Mouse (Mus musculus) midbrain, embryonic 13.5 days (tissue): ENCODE results near the gene Pknox2. TPM values are rescaled to one million over a fixed set of nuclear protein-coding genes. Genes with fewer than 3 reads are reported as not detected.

Source experiments
- ATAC-seq: fragments of 200-750 bp; cut with Nextera tagmentation; 2 replicates; pipeline ENCODE4 v1.8.0; 2017; ENCODE audit warnings: mild to moderate bottlenecking, moderate TSS enrichment, moderate library complexity
- H3K27ac ChIP-seq: fragments of 300-500 bp; sonication (generic); 2 replicates; pipeline ENCODE4 v1.5.1; 2015; ENCODE audit warnings: inconsistent platforms, mild to moderate bottlenecking, moderate library complexity
- H3K27me3 ChIP-seq: fragments of 300-500 bp; sonication (generic); 2 replicates; pipeline ENCODE4 v1.6.1; 2015; ENCODE audit warnings: mild to moderate bottlenecking, inconsistent platforms
- H3K36me3 ChIP-seq: fragments of 300-500 bp; sonication (generic); 2 replicates; pipeline ENCODE4 v1.6.1; 2015; ENCODE audit warnings: mild to moderate bottlenecking, inconsistent platforms
- H3K4me1 ChIP-seq: fragments of 300-500 bp; sonication (generic); replicated peaks from 2 replicates; pipeline ENCODE4 v1.6.1; 2015; ENCODE audit warnings: inconsistent platforms
- H3K4me2 ChIP-seq: fragments of 300-500 bp; sonication (generic); replicated peaks from 2 replicates; pipeline ENCODE4 v1.6.1; 2015; ENCODE audit warnings: moderate library complexity, mild to moderate bottlenecking, inconsistent platforms
- H3K4me3 ChIP-seq: fragments of 300-500 bp; sonication (generic); replicated peaks from 2 replicates; pipeline ENCODE4 v1.5.1; 2015; ENCODE audit warnings: mild to moderate bottlenecking, inconsistent platforms
- H3K9ac ChIP-seq: fragments of 300-500 bp; sonication (generic); replicated peaks from 2 replicates; pipeline ENCODE4 v1.6.1; 2015; ENCODE audit warnings: mild to moderate bottlenecking, inconsistent platforms
- H3K9me3 ChIP-seq: fragments of 300-500 bp; sonication (generic); 2 replicates; pipeline ENCODE4 v1.6.1; 2016; ENCODE audit warnings: mild to moderate bottlenecking, inconsistent platforms
- WGBS: fragments of 180-500 bp; shearing (Covaris S2); methylation state at CpG from one replicate; pipeline ENCODE4 v1.1.7; 2015; 5-methylcytosine and 5-hydroxymethylcytosine counted together
- polyA plus RNA-seq: library from polyadenylated mRNA; unstranded; fragments of >200 nt; fragmentation: Nextera tagmentation; extraction: Ambion mirVana; gene quantifications from 2 replicates; pipeline ENCODE4 v1.2.1, GENCODE M21; 2015

Gene Pknox2
- polyA plus RNA-seq, 1 experiment from 2014 or later, result 33.1 TPM

DNA sequence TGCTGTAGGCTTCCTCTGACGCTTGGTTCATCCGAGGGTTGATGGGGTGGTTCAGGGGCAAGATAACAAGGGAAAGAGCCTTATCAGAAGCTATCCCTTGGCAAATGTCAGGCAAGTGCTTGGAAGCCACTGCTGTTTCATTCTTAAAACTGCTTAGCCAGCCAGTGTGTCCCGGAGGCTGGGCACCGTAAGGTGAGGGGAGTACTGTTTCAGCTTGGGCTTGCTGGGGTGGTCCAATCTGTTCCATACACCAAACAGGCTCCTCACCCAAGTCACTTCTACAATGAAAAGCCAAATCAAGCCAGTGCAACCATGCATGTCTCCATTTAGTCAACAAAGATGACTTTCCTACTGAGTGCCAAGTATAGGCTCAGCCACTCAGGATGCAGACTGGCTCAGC is 679 bp upstream of the Pknox2 start:
- no peak for ATAC-seq
- Histone ChIP-seq H3K27me3 (no peaks in the 10 kb centered on the region), H3K36me3 (no peaks in the 10 kb centered on the region), H3K4me2 (no peak overlapping the region), H3K27ac (0 out of 2 replicates have a peak overlapping the region, but pooled peaks have one; percentile 27), H3K9me3 (no peaks in the 10 kb centered on the region), H3K4me1 (peaks cover 33% of the 10 kb centered on the region), H3K4me3 (no peak overlapping the region), H3K9ac (0 out of 2 replicates have a peak overlapping the region, but pooled peaks have one; percentile 37)
- WGBS, result 36% methylated on average over 4 of the region's 4 CpGs

DNA sequence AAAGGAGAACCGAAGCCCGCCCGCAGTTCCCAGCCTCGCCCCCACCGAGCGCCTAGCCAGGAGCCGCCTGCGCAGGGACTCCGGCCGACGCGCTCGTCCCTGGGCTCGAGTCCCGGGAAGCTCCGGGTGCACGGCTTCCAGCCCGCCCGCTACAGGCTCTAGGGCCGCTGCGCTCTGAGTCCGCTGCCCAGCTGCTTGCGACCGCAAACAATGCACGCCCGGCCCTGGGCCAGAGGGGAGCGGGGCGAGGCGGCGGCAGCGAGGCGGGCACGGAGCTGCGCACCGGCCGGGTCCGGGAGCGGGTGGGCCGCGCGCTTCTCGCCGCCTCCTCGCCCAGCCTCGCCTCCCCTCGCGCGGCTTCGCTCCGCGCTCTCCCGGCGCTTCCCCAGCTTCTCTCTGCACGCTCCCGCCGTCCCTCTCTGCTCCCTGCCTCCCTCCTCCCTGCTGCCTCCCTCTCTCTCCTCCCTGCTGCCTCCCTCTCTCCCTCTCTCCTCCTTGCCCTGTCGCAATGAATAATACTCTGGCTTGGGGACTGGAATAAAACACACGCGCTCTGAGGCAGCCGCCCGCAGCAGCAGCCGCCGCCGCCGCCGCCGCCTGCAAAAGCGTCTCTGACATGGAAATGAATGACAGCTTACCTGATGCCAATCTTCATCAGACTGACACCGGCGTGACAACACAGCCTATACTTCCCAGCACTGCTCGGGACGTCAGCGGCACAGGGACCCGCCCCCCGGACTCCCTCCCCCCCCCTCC is 426 bp downstream of the Pknox2 start:
- WGBS, result under 1% methylated on average over 65 of the region's 75 CpGs
- Histone ChIP-seq H3K27ac (peak overlapping the region; percentile 100), H3K4me3 (peak overlapping the region; percentile 90), H3K4me2 (peak overlapping the region; percentile 93), H3K9me3 (no peaks in the 10 kb centered on the region), H3K9ac (peak overlapping the region; percentile 99), H3K36me3 (no peaks in the 10 kb centered on the region), H3K27me3 (no peaks in the 10 kb centered on the region), H3K4me1 (peaks cover 43% of the 10 kb centered on the region)
- peak; percentile 95 for ATAC-seq

DNA sequence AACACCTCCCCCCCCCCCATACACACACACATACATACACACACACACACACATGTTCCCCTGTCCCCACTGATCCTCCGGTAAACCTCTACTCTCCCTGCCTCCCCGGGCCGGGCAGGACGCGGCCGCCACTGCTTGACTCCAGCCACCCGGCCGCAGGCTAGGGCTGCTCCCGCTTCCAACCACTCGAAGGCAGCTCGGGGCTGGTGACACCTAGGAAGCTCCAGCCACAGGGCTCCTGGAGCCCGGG is 929 bp downstream of the Pknox2 start:
- no peaks in the 10 kb centered on the region for H3K36me3 ChIP-seq
- H3K4me1 ChIP-seq, result peaks cover 48% of the 10 kb centered on the region
- H3K27me3 ChIP-seq, result no peaks in the 10 kb centered on the region
- 0% methylated on average over 12 of the region's 12 CpGs for WGBS
- ATAC-seq, result peak; percentile 49
- H3K27ac ChIP-seq, result peak overlapping the region; percentile 100
- peak overlapping the region; percentile 93 for H3K4me2 ChIP-seq
- peak overlapping the region; percentile 90 for H3K4me3 ChIP-seq
- peak overlapping the region; percentile 99 for H3K9ac ChIP-seq
- no peaks in the 10 kb centered on the region for H3K9me3 ChIP-seq

DNA sequence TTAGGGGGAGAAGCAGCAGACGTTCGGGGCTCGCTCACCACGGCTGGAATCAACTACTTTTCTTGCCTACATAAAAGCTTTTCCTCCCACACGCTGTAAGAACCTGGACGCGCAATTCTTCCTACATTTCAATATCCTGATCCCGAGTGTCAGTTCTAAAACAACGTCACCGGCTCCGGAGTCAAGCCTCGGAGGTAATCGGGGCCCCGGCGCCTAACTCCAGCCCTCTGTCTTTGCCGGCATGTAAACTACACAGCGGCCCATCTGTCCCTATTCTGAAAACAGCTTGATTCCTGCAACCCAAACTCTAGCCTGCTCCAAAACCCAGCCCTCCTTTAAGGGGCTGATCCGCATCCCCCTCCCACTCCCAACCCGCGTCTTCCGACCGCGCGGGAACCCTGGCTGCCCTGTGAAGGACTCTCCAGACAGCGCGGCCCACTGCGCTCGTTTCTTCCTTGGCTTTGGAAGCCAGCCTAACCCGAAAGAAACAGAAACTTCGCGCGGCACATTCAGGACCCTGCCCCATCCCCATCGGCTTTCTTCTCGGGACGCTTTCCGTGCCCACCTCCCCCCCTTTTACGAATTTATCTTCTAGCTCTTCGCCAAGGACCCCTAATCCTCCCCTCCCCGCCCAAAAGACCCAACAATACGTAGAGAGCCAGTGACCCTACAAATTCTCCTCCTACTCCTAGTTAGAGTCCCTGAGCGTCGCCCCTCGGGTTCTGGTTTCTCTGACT is 1.4 kb downstream of the Pknox2 start:
- peaks cover 53% of the 10 kb centered on the region for H3K4me1 ChIP-seq
- H3K36me3 ChIP-seq, result no peaks in the 10 kb centered on the region
- WGBS, result under 1% methylated on average over 41 of the region's 43 CpGs
- no peaks in the 10 kb centered on the region for H3K9me3 ChIP-seq
- ATAC-seq, result no peak
- H3K9ac ChIP-seq, result peak overlapping the region; percentile 99
- H3K4me2 ChIP-seq, result peak overlapping the region; percentile 93
- no peaks in the 10 kb centered on the region for H3K27me3 ChIP-seq
- H3K4me3 ChIP-seq, result peak overlapping the region; percentile 90
- H3K27ac ChIP-seq, result peak overlapping the region; percentile 100

DNA sequence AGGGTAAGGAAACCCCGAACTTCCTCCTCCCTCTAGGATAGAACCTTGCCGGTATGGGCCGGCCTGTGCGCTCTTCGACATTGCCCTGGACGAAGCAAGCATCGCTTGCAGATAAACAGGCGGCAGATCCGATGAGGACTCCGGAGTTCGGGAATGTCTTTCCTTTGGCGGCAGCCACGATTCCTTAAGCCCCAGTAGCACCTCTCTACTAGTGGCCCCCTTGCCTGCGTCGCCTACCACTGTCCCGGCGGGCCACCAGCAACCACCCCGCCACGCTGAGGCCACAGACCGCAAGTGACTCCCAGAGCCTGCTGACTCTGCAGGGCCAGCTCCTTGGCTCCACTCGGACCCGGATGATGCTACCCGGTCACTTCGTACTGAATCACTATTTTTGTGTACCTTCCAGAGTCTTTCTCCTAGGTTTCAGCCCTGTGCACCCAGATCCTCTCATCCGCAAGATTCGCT is 2.0 kb downstream of the Pknox2 start:
- H3K4me2 ChIP-seq, result peak overlapping the region; percentile 93
- peak overlapping the region; percentile 100 for H3K27ac ChIP-seq
- H3K4me1 ChIP-seq, result peaks cover 59% of the 10 kb centered on the region
- H3K4me3 ChIP-seq, result peak overlapping the region; percentile 90
- H3K27me3 ChIP-seq, result no peaks in the 10 kb centered on the region
- peak overlapping the region; percentile 99 for H3K9ac ChIP-seq
- H3K36me3 ChIP-seq, result no peaks in the 10 kb centered on the region
- ATAC-seq, result no peak
- no peaks in the 10 kb centered on the region for H3K9me3 ChIP-seq
- WGBS, result under 1% methylated on average over 26 of the region's 26 CpGs

DNA sequence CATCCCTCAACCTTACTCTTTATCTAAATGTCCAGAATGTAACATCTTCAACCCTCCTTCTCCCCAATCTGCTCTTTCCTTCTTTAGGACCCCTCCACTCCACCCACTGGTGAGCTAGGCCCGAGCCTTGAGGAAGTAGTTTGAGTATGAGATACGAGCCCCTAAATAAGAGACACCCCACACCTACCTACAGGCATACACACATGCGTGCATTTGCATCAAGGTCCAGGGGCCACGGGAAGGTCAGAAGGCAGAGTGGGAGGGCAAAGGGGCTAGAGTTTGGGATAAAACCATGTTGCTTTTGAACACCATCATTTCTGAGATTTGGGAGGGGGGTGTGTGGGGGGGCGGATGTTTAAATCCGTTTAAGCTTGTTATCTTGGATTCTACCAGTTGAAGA is 2.5 kb downstream of the Pknox2 start:
- peak overlapping the region; percentile 90 for H3K4me3 ChIP-seq
- peak overlapping the region; percentile 93 for H3K4me2 ChIP-seq
- peak overlapping the region; percentile 99 for H3K9ac ChIP-seq
- no peaks in the 10 kb centered on the region for H3K27me3 ChIP-seq
- 3% methylated on average over 6 of the region's 6 CpGs for WGBS
- H3K27ac ChIP-seq, result peak overlapping the region; percentile 100
- H3K9me3 ChIP-seq, result no peaks in the 10 kb centered on the region
- no peak for ATAC-seq
- H3K36me3 ChIP-seq, result no peaks in the 10 kb centered on the region
- peaks cover 64% of the 10 kb centered on the region for H3K4me1 ChIP-seq

DNA sequence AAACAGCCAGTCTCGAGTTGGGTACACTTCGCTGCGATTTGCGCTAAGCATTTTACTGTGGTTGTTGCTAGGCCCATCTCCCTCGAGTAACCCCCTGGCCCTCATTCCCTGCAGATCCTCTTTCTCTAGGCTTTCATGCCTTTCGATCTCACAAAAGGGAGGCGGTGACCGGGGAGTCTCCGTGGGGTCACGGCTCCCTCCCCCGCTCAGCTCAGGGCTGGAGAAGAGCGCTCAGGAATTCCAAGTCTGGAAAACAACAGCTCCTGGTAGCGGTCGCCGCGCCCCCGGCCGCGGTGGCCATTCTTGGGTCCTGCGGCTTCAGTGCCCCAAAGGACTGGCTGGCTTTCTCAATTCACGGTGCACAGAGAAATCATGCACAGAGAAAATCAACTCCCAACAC is 3.0 kb downstream of the Pknox2 start:
- Histone ChIP-seq H3K27me3 (no peaks in the 10 kb centered on the region), H3K36me3 (no peaks in the 10 kb centered on the region), H3K9ac (peak overlapping the region; percentile 99), H3K4me1 (peaks cover 68% of the 10 kb centered on the region), H3K4me2 (peak overlapping the region; percentile 93), H3K9me3 (no peaks in the 10 kb centered on the region), H3K27ac (peak overlapping the region; percentile 100), H3K4me3 (peak overlapping the region; percentile 90)
- WGBS, result under 1% methylated on average over 21 of the region's 21 CpGs
- ATAC-seq, result no peak

DNA sequence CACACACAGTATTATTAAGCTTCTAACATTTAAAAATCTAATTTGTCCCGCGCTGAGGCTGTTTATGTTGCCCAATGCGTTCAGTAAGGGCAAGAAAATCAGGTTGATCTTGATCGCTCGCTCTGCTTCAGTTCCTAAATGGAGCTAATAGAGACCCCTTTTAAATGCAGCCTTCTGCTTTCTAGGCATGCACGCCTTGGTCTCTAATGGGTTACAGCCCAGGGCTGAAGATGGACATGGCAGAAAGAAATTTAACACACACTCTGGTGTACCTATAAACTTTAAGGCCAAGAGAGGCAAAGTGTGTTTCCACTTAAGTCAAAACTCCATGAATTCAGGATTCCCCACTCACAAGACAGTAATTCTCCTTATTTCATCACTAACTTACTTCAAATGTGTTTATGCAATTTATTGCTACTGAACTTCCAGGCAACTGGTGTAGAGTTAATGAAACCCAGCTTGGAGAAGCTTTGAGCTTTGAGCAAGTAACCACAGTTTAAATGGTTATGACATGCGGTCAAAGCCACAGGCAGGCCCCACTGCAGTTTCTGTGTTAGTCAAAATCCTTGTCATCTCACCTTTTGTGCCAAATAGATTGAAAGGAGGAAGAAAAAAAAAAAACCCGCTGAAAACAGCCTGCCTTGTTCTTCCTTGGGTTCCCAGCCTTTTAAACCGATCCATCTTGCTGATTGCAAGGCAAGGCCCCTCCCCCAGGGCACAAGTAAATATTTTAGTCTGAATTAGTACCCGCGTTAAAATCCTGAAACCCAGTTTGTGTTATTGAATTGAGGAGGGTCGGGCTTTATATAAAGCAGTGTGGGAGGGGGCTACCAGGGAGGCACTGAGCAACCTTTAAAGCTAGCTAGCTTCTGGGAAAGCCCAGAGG is 3.9 kb downstream of the Pknox2 start:
- peak overlapping the region; percentile 90 for H3K4me3 ChIP-seq
- no peaks in the 10 kb centered on the region for H3K9me3 ChIP-seq
- 18% methylated on average over 12 of the region's 12 CpGs for WGBS
- H3K36me3 ChIP-seq, result no peaks in the 10 kb centered on the region
- no peaks in the 10 kb centered on the region for H3K27me3 ChIP-seq
- peak overlapping the region; percentile 99 for H3K9ac ChIP-seq
- H3K4me2 ChIP-seq, result peak overlapping the region; percentile 93
- ATAC-seq, result no peak
- H3K4me1 ChIP-seq, result peaks cover 74% of the 10 kb centered on the region
- H3K27ac ChIP-seq, result peak overlapping the region; percentile 100

DNA sequence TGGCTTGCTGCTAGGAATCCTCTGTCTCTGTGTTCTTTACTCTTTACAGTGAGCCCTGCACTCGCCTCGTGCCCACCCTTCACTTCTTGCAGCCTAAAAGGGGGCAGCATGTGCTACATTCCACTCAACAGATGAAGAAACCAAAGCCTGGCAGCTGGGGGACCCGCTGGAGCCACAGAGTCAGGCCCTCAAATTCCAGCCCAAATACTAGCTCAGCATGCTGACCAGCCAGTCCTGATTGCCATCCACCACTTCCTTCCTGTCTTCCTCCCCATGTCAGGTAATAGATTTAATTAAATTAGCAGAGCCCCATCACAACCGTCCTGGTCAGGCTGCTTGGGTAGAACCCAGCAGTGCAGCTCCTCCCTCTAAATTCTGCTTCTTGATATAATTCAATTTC is 5.1 kb downstream of the Pknox2 start:
- Histone ChIP-seq H3K9ac (no peak overlapping the region), H3K27ac (peak overlapping the region; percentile 36; the same call in 1 of the 2 replicates), H3K27me3 (no peaks in the 10 kb centered on the region), H3K4me2 (no peak overlapping the region; the same call in 1 of the 2 replicates), H3K36me3 (no peaks in the 10 kb centered on the region), H3K4me3 (no peak overlapping the region), H3K9me3 (no peaks in the 10 kb centered on the region), H3K4me1 (peaks cover 72% of the 10 kb centered on the region)
- ATAC-seq, result no peak
- WGBS, result 22% methylated on average over 4 of the region's 4 CpGs

DNA sequence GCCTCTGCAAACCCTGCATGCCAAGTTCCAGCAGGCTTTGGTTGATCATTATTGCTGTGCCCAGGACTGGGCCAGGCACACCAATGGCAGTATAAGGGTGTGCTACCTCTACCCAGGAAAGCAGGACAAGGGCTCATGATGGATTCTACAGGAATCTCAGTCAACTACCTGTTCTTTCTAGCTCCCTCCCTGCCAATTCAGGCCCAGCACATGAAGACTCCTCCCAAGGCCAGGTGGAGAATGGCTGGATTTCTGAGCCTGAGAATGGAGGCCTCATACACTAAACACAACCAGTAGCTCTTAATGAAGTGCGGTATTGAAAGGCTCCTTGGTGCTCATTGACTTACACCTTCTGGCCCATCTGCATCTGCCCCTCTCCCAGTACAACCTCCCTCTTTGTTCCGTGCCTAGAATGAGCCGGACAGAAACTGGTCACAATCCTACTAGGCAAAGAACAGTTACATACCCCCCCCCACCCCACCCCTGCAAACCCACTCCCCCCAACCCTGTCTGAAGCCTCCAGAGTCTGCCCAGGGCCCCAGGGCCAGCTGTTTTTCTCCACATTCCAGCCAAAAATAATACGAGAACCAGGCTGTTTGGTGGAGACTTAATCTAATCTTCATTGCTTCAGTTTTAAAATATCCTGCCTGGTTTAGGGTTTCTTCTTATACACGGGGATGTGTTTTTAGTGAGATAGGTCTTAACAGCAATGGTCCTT is 6.6 kb downstream of the Pknox2 start:
- H3K27ac ChIP-seq, result no peak overlapping the region
- no peak for ATAC-seq
- H3K27me3 ChIP-seq, result no peaks in the 10 kb centered on the region
- no peak overlapping the region for H3K4me2 ChIP-seq
- H3K36me3 ChIP-seq, result no peaks in the 10 kb centered on the region
- H3K4me3 ChIP-seq, result no peak overlapping the region
- H3K4me1 ChIP-seq, result peaks cover 82% of the 10 kb centered on the region
- H3K9ac ChIP-seq, result no peak overlapping the region
- H3K9me3 ChIP-seq, result no peaks in the 10 kb centered on the region
- WGBS, result 25% methylated on average over 5 of the region's 5 CpGs

DNA sequence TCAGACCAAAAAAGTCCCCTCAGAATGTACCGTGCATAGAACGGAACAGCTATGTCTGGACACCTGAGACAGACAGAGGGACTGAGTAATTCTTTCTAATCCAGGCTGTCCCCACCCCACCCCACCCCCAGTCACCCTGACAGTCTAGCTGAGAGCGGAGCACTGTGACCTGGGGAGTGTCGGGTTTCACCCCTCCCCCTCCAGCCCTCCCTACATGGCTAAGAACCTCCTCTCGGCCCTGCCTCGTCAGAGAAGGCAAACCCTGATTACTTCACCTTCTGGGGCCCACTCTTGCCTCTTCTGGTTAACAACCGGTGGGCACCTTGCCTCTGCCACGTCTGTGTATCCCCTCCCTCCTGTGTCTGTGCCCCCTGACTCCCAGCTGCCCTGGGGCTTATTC is 7.7 kb downstream of the Pknox2 start:
- WGBS, result 2% methylated on average over 8 of the region's 8 CpGs
- no peaks in the 10 kb centered on the region for H3K9me3 ChIP-seq
- ATAC-seq, result peak; percentile 40; the same call in 1 of the 2 replicates

More for the DNA sequence above, 7.7 kb downstream of the Pknox2 start:
- H3K4me3 ChIP-seq, result no peak overlapping the region
- peak overlapping the region; percentile 19; the same call in 1 of the 2 replicates for H3K4me2 ChIP-seq
- peak overlapping the region; percentile 46; the same call in 1 of the 2 replicates for H3K9ac ChIP-seq
- H3K4me1 ChIP-seq, result peaks cover 73% of the 10 kb centered on the region
- H3K27ac ChIP-seq, result no peak overlapping the region; the same call in 1 of the 2 replicates
- no peaks in the 10 kb centered on the region for H3K27me3 ChIP-seq
- no peaks in the 10 kb centered on the region for H3K36me3 ChIP-seq
